Mouse (Mus musculus) limb, embryonic 12.5 days (tissue): ENCODE measurements around the gene Shmt2. TPM values are rescaled to one million over a fixed set of nuclear protein-coding genes. Genes with fewer than 3 reads are reported as not detected.

ENCODE experiments used
- ATAC-seq: fragments of 200-750 bp; cut with Nextera tagmentation; 2 replicates; pipeline ENCODE4 v1.8.0; 2017; ENCODE audit warnings: low read depth, moderate TSS enrichment; ENCODE audit not compliant: insufficient number of reproducible peaks, insufficient read depth, low FRiP score, low TSS enrichment
- H3K27ac ChIP-seq: fragments of 300-500 bp; sonication (generic); 2 replicates; pipeline ENCODE4 v1.5.1; 2016; ENCODE audit warnings: mild to moderate bottlenecking, moderate library complexity
- H3K27me3 ChIP-seq: fragments of 300-500 bp; sonication (generic); 2 replicates; pipeline ENCODE4 v1.6.1; 2016; ENCODE audit warnings: mild to moderate bottlenecking, moderate library complexity
- H3K36me3 ChIP-seq: fragments of 300-500 bp; sonication (generic); 2 replicates; pipeline ENCODE4 v1.6.1; 2016; ENCODE audit warnings: mild to moderate bottlenecking, moderate library complexity
- H3K4me1 ChIP-seq: fragments of 300-500 bp; sonication (generic); replicated peaks from 2 replicates; pipeline ENCODE4 v1.6.1; 2016
- H3K4me2 ChIP-seq: fragments of 300-500 bp; sonication (generic); 2 replicates; pipeline ENCODE4 v1.6.1; 2016; ENCODE audit warnings: mild to moderate bottlenecking, moderate library complexity
- H3K4me3 ChIP-seq: fragments of 300-500 bp; sonication (generic); replicated peaks from 2 replicates; pipeline ENCODE4 v1.5.1; 2016; ENCODE audit warnings: mild to moderate bottlenecking
- H3K9ac ChIP-seq: fragments of 300-500 bp; sonication (generic); replicated peaks from 2 replicates; pipeline ENCODE4 v1.6.1; 2016; ENCODE audit warnings: mild to moderate bottlenecking, moderate library complexity
- H3K9me3 ChIP-seq: fragments of 300-500 bp; sonication (generic); 2 replicates; pipeline ENCODE4 v1.6.1; 2016; ENCODE audit warnings: mild to moderate bottlenecking, moderate library complexity
- WGBS: fragments of 180-500 bp; shearing (Covaris S2); methylation state at CpG from one replicate; pipeline ENCODE4 v1.1.7; 2016; 5-methylcytosine and 5-hydroxymethylcytosine counted together
- polyA plus RNA-seq: library from polyadenylated mRNA; unstranded; fragments of >200 nt; fragmentation: Nextera tagmentation; extraction: Ambion mirVana; gene quantifications from 2 replicates; pipeline ENCODE4 v1.2.1, GENCODE M21; 2016

The Shmt2 gene
- polyA plus RNA-seq, 1 experiment from 2014 or later, result 98.1 TPM

- under 1% methylated on average over 69 of the region's 78 CpGs for WGBS
- peak within 1 kb of the TSS; percentile 31 for H3K9ac ChIP-seq
Measured at GRCm38 (mm10) chr10:127534036-127534928, 12.0 kb upstream of the Shmt2 start, which contains the start of gene Nxph4. Gene Nxph4, minus strand, starts transcription at chr10:127534559.

DNA sequence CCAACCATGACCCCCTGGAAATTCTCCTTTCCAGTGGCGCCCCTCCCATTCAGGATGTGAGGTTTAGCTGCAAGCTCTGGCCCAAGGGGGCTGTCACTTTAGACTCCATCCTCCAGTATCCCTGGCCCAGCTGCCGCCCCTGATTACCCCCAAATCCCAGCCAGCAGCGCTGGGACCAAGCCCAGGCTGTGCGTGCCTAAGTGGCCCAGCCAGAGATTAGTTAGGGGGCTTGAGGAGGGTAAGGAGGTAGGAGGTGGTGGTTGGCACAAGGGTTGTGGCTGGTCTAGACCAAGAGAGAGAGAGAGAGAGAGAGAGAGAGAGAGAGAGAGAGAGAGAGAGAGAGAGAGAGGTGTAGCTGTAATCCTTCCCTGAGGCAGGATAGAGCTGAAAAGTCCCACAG is 9.3 kb upstream of the Shmt2 start:
- H3K4me2 ChIP-seq, result peak overlapping the region; percentile 56
- 0% methylated on average over 4 of the region's 4 CpGs for WGBS
- no peaks in the 10 kb centered on the region for H3K36me3 ChIP-seq
- H3K9me3 ChIP-seq, result no peaks in the 10 kb centered on the region
- 0 out of 2 replicates have a peak overlapping the region, but pooled peaks have one; percentile 2 for H3K9ac ChIP-seq
- peak overlapping the region; percentile 28; the same call in 1 of the 2 replicates for H3K4me3 ChIP-seq
- no peak overlapping the region for H3K27ac ChIP-seq
- peaks cover 100% of the 10 kb centered on the region for H3K27me3 ChIP-seq
- ATAC-seq, result no peak
- peaks cover 83% of the 10 kb centered on the region for H3K4me1 ChIP-seq

More at GRCm38 (mm10) chr10:127534036-127534928, 12.0 kb upstream of the Shmt2 start, which contains the start of gene Nxph4:
- peak within 1 kb of the TSS; percentile 44 for H3K4me3 ChIP-seq
- H3K27ac ChIP-seq, result no peak within 1 kb of the TSS
- H3K27me3 ChIP-seq, result peaks cover 79% of the 10 kb centered on the region
- no peak for ATAC-seq
- peaks cover 12% of the 10 kb centered on the region for H3K36me3 ChIP-seq
- H3K4me1 ChIP-seq, result peaks cover 56% of the 10 kb centered on the region
- peak within 1 kb of the TSS; percentile 84 for H3K4me2 ChIP-seq
- H3K9me3 ChIP-seq, result no peaks in the 10 kb centered on the region

- H3K9ac ChIP-seq, result peak overlapping the region; percentile 23; the same call in 1 of the 2 replicates
- peak overlapping the region; percentile 28 for H3K4me3 ChIP-seq
- ATAC-seq, result 0 out of 2 replicates have a peak, but pooled peaks have one; percentile 11
- 1% methylated on average over 14 of the region's 25 CpGs for WGBS
- H3K4me1 ChIP-seq, result peaks cover 89% of the 10 kb centered on the region
- no peak overlapping the region for H3K27ac ChIP-seq
- peaks cover 100% of the 10 kb centered on the region for H3K27me3 ChIP-seq
- no peaks in the 10 kb centered on the region for H3K36me3 ChIP-seq
- H3K9me3 ChIP-seq, result no peaks in the 10 kb centered on the region
- peak overlapping the region; percentile 56 for H3K4me2 ChIP-seq
Measured at GRCm38 (mm10) chr10:127530945-127531344, 8.7 kb upstream of the Shmt2 start.

DNA sequence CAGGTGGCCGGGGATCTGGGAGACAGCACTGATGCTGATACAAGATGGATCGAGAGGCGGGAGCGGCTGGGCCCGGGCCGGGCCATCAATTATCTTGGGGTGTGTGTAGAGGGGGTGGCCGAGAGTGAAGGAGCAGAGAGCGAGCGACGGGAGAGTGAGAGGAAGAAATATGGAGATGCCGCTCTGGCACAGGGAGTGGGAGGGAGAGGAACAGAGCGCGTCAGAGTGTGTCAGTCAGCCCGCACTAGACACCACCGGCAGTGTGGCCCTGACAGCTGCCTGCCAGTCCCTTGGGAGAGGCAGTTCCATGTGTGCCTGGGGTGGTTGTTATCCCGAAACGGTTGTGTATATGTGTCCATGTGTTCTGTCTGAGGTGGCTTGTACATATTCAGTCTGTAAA is 5.2 kb upstream of the Shmt2 start:
- peaks cover 96% of the 10 kb centered on the region for H3K27me3 ChIP-seq
- H3K4me1 ChIP-seq, result peaks cover 85% of the 10 kb centered on the region
- no peak for ATAC-seq
- H3K9ac ChIP-seq, result no peak overlapping the region
- H3K36me3 ChIP-seq, result no peaks in the 10 kb centered on the region
- H3K4me3 ChIP-seq, result peak overlapping the region; percentile 2; the same call in 1 of the 2 replicates
- H3K27ac ChIP-seq, result no peak overlapping the region
- WGBS, result 2% methylated on average over 17 of the region's 17 CpGs
- H3K4me2 ChIP-seq, result no peak overlapping the region
- no peaks in the 10 kb centered on the region for H3K9me3 ChIP-seq

- under 1% methylated on average over 26 of the region's 26 CpGs for WGBS
- no peak for ATAC-seq
Measured at GRCm38 (mm10) chr10:127526681-127527080, 4.4 kb upstream of the Shmt2 start.

DNA sequence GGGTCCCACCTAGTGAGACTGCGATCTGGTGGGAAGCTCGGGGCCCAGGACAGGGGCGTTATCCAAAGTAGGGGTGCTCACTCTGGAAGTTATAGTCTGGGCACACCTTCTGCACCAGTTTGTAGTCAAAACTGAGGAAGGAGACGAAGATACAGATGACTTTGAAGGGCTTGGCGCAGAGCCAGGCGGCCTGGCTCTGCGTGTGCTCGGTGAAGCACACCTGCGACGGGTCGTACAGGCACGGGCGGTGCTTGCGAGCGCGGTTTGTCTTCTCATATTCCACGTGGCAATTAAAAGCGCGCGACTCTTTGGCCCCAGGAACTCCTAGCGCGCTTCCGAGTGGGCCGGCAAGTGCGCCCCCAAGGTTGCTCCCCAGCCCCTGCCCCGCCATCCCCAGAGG is 3.8 kb upstream of the Shmt2 start:
- no peaks in the 10 kb centered on the region for H3K9me3 ChIP-seq
- no peak overlapping the region for H3K27ac ChIP-seq
- peak overlapping the region; percentile 31 for H3K4me3 ChIP-seq
- H3K4me1 ChIP-seq, result peaks cover 80% of the 10 kb centered on the region
- H3K27me3 ChIP-seq, result peaks cover 82% of the 10 kb centered on the region
- no peak for ATAC-seq
- H3K9ac ChIP-seq, result peak overlapping the region; percentile 44; the same call in 1 of the 2 replicates
- no peaks in the 10 kb centered on the region for H3K36me3 ChIP-seq
- 1% methylated on average over 26 of the region's 26 CpGs for WGBS
- peak overlapping the region; percentile 50 for H3K4me2 ChIP-seq

More at GRCm38 (mm10) chr10:127526681-127527080, 4.4 kb upstream of the Shmt2 start:
- H3K36me3 ChIP-seq, result no peaks in the 10 kb centered on the region
- H3K27me3 ChIP-seq, result peaks cover 88% of the 10 kb centered on the region
- H3K4me3 ChIP-seq, result peak overlapping the region; percentile 31
- peaks cover 80% of the 10 kb centered on the region for H3K4me1 ChIP-seq
- peak overlapping the region; percentile 44; the same call in 1 of the 2 replicates for H3K9ac ChIP-seq
- H3K9me3 ChIP-seq, result no peaks in the 10 kb centered on the region
- H3K27ac ChIP-seq, result no peak overlapping the region
- peak overlapping the region; percentile 50 for H3K4me2 ChIP-seq

DNA sequence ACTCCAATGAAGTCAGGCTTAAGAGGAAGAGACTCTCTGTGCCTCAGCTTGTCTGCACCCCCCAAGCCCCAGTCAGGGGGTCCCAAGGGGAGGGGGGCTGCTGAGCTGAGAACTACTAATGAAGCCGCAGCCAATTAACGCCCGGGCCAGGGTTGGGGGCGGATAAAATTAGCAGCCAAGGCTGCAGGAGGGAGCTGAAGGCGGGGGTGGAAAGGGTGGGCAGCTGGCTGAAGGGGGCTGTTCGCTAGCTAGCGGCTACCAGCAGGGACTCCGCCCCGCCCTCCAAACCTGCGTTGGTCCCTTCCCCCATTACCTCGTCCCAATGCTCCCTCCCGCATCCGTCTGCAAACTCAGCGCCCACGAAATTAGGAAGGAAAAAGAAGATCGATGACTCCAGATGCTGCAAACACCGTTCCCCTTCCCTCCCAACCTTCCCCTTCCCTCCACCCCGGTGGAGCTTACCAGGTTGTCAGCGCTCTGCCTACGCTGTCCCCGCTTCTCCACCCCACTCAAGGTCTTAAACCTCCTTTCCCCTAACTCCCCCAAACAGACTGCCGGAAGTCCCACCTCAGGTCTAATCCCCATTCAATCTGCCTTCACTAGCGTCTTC is 2.5 kb upstream of the Shmt2 start:
- Histone ChIP-seq H3K27me3 (peaks cover 69% of the 10 kb centered on the region), H3K27ac (no peak overlapping the region), H3K4me2 (peak overlapping the region; percentile 50), H3K36me3 (peaks cover 10% of the 10 kb centered on the region), H3K4me3 (peak overlapping the region; percentile 31), H3K9ac (no peak overlapping the region), H3K4me1 (peaks cover 74% of the 10 kb centered on the region), H3K9me3 (no peaks in the 10 kb centered on the region)
- WGBS, result 2% methylated on average over 19 of the region's 23 CpGs
- no peak for ATAC-seq

DNA sequence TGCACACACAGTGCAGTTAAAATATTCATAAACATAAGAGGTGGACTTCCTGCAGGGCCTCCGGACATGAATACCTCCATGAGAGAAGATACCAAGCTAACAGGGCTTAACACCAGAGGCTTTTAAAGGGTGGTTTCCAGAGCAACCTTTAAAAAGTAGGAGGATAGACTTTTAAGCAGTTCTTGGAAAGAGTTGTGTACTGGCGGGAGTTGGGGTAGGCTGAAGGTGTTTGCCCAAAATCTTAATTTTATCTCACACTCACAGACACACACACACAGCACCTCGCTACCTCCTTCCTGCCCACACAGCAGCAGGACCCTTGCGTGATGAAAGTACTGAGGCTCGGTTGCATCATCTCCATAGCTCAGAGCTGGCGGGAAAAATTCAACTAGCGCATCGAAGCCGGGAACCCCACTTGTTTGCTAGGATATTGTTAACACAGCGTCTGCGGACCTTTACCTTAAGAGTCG is 598 bp downstream of the Shmt2 start:
- Histone ChIP-seq H3K4me3 (peak overlapping the region; percentile 52), H3K4me1 (peaks cover 55% of the 10 kb centered on the region), H3K9me3 (no peaks in the 10 kb centered on the region), H3K4me2 (peak overlapping the region; percentile 82), H3K27ac (no peak overlapping the region), H3K9ac (peak overlapping the region; percentile 52), H3K36me3 (peaks cover 38% of the 10 kb centered on the region), H3K27me3 (peaks cover 54% of the 10 kb centered on the region)
- no peak for ATAC-seq
- WGBS, result 10% methylated on average over 12 of the region's 12 CpGs

- peak overlapping the region; percentile 82 for H3K4me2 ChIP-seq
- ATAC-seq, result no peak
- peaks cover 38% of the 10 kb centered on the region for H3K36me3 ChIP-seq
- H3K9ac ChIP-seq, result no peak overlapping the region; the same call in 1 of the 2 replicates
- H3K27ac ChIP-seq, result no peak overlapping the region
- WGBS, result 87% methylated on average over 20 of the region's 20 CpGs
- H3K4me3 ChIP-seq, result 0 out of 2 replicates have a peak overlapping the region, but pooled peaks have one; percentile 2
- H3K27me3 ChIP-seq, result peaks cover 54% of the 10 kb centered on the region
- no peaks in the 10 kb centered on the region for H3K9me3 ChIP-seq
- peaks cover 55% of the 10 kb centered on the region for H3K4me1 ChIP-seq
Measured at GRCm38 (mm10) chr10:127520714-127521357, 1.4 kb downstream of the Shmt2 start.

GRCm38 (mm10) chr10:127519903-127520713 is 2.1 kb downstream of the Shmt2 start:
- Histone ChIP-seq H3K27me3 (peaks cover 54% of the 10 kb centered on the region), H3K9me3 (no peaks in the 10 kb centered on the region), H3K4me2 (peak overlapping the region; percentile 82; the same call in 1 of the 2 replicates), H3K4me3 (no peak overlapping the region; the same call in 1 of the 2 replicates), H3K36me3 (peaks cover 38% of the 10 kb centered on the region), H3K4me1 (peaks cover 55% of the 10 kb centered on the region), H3K9ac (no peak overlapping the region), H3K27ac (no peak overlapping the region)
- WGBS, result 95% methylated on average over 37 of the region's 37 CpGs
- no peak for ATAC-seq
